Mouse (Mus musculus) ES-E14 (cell line): Measurements from ENCODE around the gene Ptprk. TPM values are rescaled to one million over a fixed set of nuclear protein-coding genes. Genes with fewer than 3 reads are reported as not detected.

Experiments used
- DNase-seq: peaks from one replicate; pipeline ENCODE4 v3.0.0-alpha.2; 2013; ENCODE audit warnings: low read depth, low spot score
- H3K27ac ChIP-seq: 2 replicates; pipeline ENCODE4 v1.5.1; 2012; ENCODE audit warnings: low read depth, mild to moderate bottlenecking, low read length, moderate library complexity, mixed read lengths; ENCODE audit not compliant: poor library complexity, insufficient read depth, severe bottlenecking
- H3K36me3 ChIP-seq: 2 replicates; pipeline ENCODE4 v1.6.1; 2012; ENCODE audit warnings: mild to moderate bottlenecking, low read length, moderate library complexity, mixed read lengths; ENCODE audit not compliant: control insufficient read depth, poor library complexity, insufficient read depth, severe bottlenecking
- H3K4me1 ChIP-seq, 2 experiments: fragments of 150-350 bp in 1 of 2; sonication (generic) in 1 of 2; 2 replicates each; pipeline ENCODE4 v1.6.1; 2012; ENCODE audit warnings: low read length in 2 of 2, mild to moderate bottlenecking in 1 of 2, mixed read lengths in 1 of 2; ENCODE audit not compliant: control insufficient read depth in 2 of 2, insufficient read depth in 2 of 2, poor library complexity in 1 of 2
- H3K4me3 ChIP-seq, 2 experiments: fragments of 150-350 bp in 1 of 2; sonication (generic) in 1 of 2; 2 replicates each; pipeline ENCODE4 v1.5.1; 2012; ENCODE audit warnings: low read length in 2 of 2, low read depth in 1 of 2, mild to moderate bottlenecking in 1 of 2, mixed read lengths in 1 of 2; ENCODE audit not compliant: insufficient read depth in 1 of 2, poor library complexity in 1 of 2, severe bottlenecking in 1 of 2
- H3K9ac ChIP-seq: 2 replicates; pipeline ENCODE4 v1.6.1; 2012; ENCODE audit warnings: low read depth, mild to moderate bottlenecking, low read length, mixed read lengths; ENCODE audit not compliant: poor library complexity, insufficient read depth, severe bottlenecking
- H3K9me3 ChIP-seq: fragments of 150-350 bp; sonication (generic); 2 replicates; pipeline ENCODE4 v1.6.1; 2012; ENCODE audit warnings: low read depth, mild to moderate bottlenecking, low read length; ENCODE audit not compliant: control insufficient read depth, insufficient read depth
- CHD2 ChIP-seq: IDR thresholded peaks from 2 replicates; pipeline ENCODE4 v1.6.1; 2014; ENCODE audit warnings: mild to moderate bottlenecking, low read depth, low read length, inconsistent platforms
- HCFC1 ChIP-seq: IDR thresholded peaks from 2 replicates; pipeline ENCODE4 v1.6.1; 2012; ENCODE audit warnings: low read length, inconsistent platforms, borderline replicate concordance; ENCODE audit not compliant: insufficient read depth
- MAFK ChIP-seq: IDR thresholded peaks from 2 replicates; pipeline ENCODE4 v1.6.1; 2014; ENCODE audit warnings: mild to moderate bottlenecking, low read depth, low read length, inconsistent platforms; ENCODE audit not compliant: insufficient read depth
- ZC3H11A ChIP-seq: IDR thresholded peaks from 2 replicates; pipeline ENCODE4 v1.6.1; 2012; ENCODE audit warnings: low read depth, mild to moderate bottlenecking, inconsistent platforms, low read length, borderline replicate concordance
- ZNF384 ChIP-seq: IDR thresholded peaks from 2 replicates; pipeline ENCODE4 v1.6.1; 2012; ENCODE audit warnings: low read depth, low read length, inconsistent platforms
- in situ Hi-C, 2 experiments: fragments of 600-800 bp; cut with MboI; formaldehyde crosslinking; loops; one replicate each; pipeline ENCODE4 v1.15.1; 2025; ENCODE audit warnings: low sequenced_read_pairs in 2 of 2, inconsistent platforms in 1 of 2; ENCODE audit not compliant: unreplicated experiment in 2 of 2
- total RNA-seq: library from RNA; depleted of rRNA; stranded (reverse); fragments of 300-350 nt; gene quantifications from 2 replicates; pipeline ENCODE4 v1.2.3, GENCODE M21; 2012

The Ptprk gene
- total RNA-seq, 1 experiment: 67.0 TPM

- no peaks in the 10 kb centered on the region for H3K4me1 ChIP-seq
- no peak for TF ChIP-seq ZC3H11A
- TF ChIP-seq MAFK: no peak
- no peak for TF ChIP-seq HCFC1
- TF ChIP-seq ZNF384: no peak
- TF ChIP-seq CHD2: no peak
- no peak overlapping the region for H3K4me3 ChIP-seq
- H3K9me3 ChIP-seq: no peaks in the 10 kb centered on the region
- in situ Hi-C loops: no loop called here
- no peak overlapping the region for H3K9ac ChIP-seq
- DNase-seq: no peak
- H3K27ac ChIP-seq: no peak overlapping the region
- H3K36me3 ChIP-seq: no peaks in the 10 kb centered on the region
Observed at GRCm38 (mm10) chr10:28523992-28524735, 449.5 kb downstream of the Ptprk start.

- in situ Hi-C loops: no loop called here
- no peak for DNase-seq
Observed at GRCm38 (mm10) chr10:28540595-28540994, 466.0 kb downstream of the Ptprk start.

GRCm38 (mm10) chr10:28542754-28543153 lies 468.1 kb downstream of the Ptprk start:
- no peak overlapping the region for H3K9ac ChIP-seq
- H3K4me1 ChIP-seq: peaks cover 0 to 4% of the 10 kb centered on the region in 2 experiments; a peak in 1 of 4 replicates
- in situ Hi-C loops: no loop called here
- H3K9me3 ChIP-seq: no peaks in the 10 kb centered on the region
- DNase-seq: no peak
- no peak overlapping the region for H3K27ac ChIP-seq
- TF ChIP-seq CHD2: no peak
- no peak for TF ChIP-seq ZNF384
- no peak for TF ChIP-seq HCFC1
- no peak for TF ChIP-seq MAFK
- TF ChIP-seq ZC3H11A: no peak
- no peak overlapping the region for H3K4me3 ChIP-seq
- no peaks in the 10 kb centered on the region for H3K36me3 ChIP-seq

More at GRCm38 (mm10) chr10:28540595-28540994, 466.0 kb downstream of the Ptprk start:
- H3K9ac ChIP-seq: no peak overlapping the region
- no peaks in the 10 kb centered on the region for H3K9me3 ChIP-seq
- no peak overlapping the region for H3K4me3 ChIP-seq
- no peaks in the 10 kb centered on the region for H3K36me3 ChIP-seq
- TF ChIP-seq ZC3H11A (no peak), ZNF384 (no peak), MAFK (no peak), CHD2 (no peak), HCFC1 (no peak)
- no peak overlapping the region for H3K27ac ChIP-seq
- H3K4me1 ChIP-seq: peaks cover 0 to 4% of the 10 kb centered on the region in 2 experiments; a peak in 1 of 4 replicates

- Histone ChIP-seq H3K4me3 (no peak overlapping the region), H3K4me1 (no peaks in the 10 kb centered on the region), H3K36me3 (no peaks in the 10 kb centered on the region), H3K9ac (no peak overlapping the region), H3K9me3 (no peaks in the 10 kb centered on the region), H3K27ac (no peak overlapping the region)
- DNase-seq: no peak
- in situ Hi-C loops: no loop called here
- TF ChIP-seq ZC3H11A: no peak
- TF ChIP-seq CHD2: no peak
- no peak for TF ChIP-seq HCFC1
- no peak for TF ChIP-seq ZNF384
- no peak for TF ChIP-seq MAFK
Observed at GRCm38 (mm10) chr10:28550549-28550948, 475.9 kb downstream of the Ptprk start.

GRCm38 (mm10) chr10:28552068-28552467 lies 477.4 kb downstream of the Ptprk start:
- DNase-seq: no peak
- Histone ChIP-seq H3K36me3 (no peaks in the 10 kb centered on the region), H3K4me3 (no peak overlapping the region), H3K27ac (no peak overlapping the region), H3K9me3 (no peaks in the 10 kb centered on the region), H3K4me1 (no peaks in the 10 kb centered on the region), H3K9ac (no peak overlapping the region)
- in situ Hi-C loops: no loop called here
- no peak for TF ChIP-seq ZC3H11A
- TF ChIP-seq HCFC1: no peak
- TF ChIP-seq CHD2: no peak
- no peak for TF ChIP-seq MAFK
- no peak for TF ChIP-seq ZNF384
